Mouse (Mus musculus): ENCODE results near the gene Uts2. TPM values are rescaled to one million over a fixed set of nuclear protein-coding genes. Genes with fewer than 3 reads are reported as not detected.
"Not testable (repeated sequence)": the region's sequence is repeated elsewhere in the genome, so short reads cannot be mapped to it uniquely, and the experiment has no call there.

The Uts2 gene
- total RNA-seq, 4 experiments from 2014 or later: not detected

GRCm38 (mm10) chr4:151010316-151010715 is 13.4 kb downstream of the Uts2 start:
- DNase-seq (ENCODE audit: low spot score in 2 of 2): no peak

- DNase-seq (ENCODE audit: low spot score in 2 of 2): no peak
Measured at GRCm38 (mm10) chr4:151015946-151016345, 19.0 kb downstream of the Uts2 start.

GRCm38 (mm10) chr4:151017356-151017755 is 20.5 kb downstream of the Uts2 start:
- DNase-seq (ENCODE audit: low spot score in 2 of 2): not testable (repeated sequence)

GRCm38 (mm10) chr4:151024152-151024551 is 27.3 kb downstream of the Uts2 start:
- DNase-seq (ENCODE audit: low spot score in 2 of 2): no peak

- DNase-seq (ENCODE audit: low spot score in 2 of 2): no peak
Measured at GRCm38 (mm10) chr4:151027001-151027400, 30.1 kb downstream of the Uts2 start.

- DNase-seq (ENCODE audit: low spot score in 2 of 2): no peak
Measured at GRCm38 (mm10) chr4:151036521-151036920, 39.6 kb downstream of the Uts2 start.

- no peak for DNase-seq (ENCODE audit: low spot score in 2 of 2)
Measured at GRCm38 (mm10) chr4:151037800-151038199, 40.9 kb downstream of the Uts2 start.

GRCm38 (mm10) chr4:151041506-151041905 is 44.6 kb downstream of the Uts2 start:
- DNase-seq (ENCODE audit: low spot score in 2 of 2): peak; percentile 25 to 55

GRCm38 (mm10) chr4:151043281-151043680 is 46.4 kb downstream of the Uts2 start:
- no peak for DNase-seq (ENCODE audit: low spot score in 2 of 2)

- DNase-seq (ENCODE audit: low spot score in 2 of 2): peak; percentile 93 to 97
Measured at GRCm38 (mm10) chr4:151044037-151044943, 47.4 kb downstream of the Uts2 start, which contains the start of gene Per3. Per3 (minus strand) TSS chr4:151044665.

- DNase-seq (ENCODE audit: low spot score in 2 of 2): peak; percentile 26 to 65
Measured at GRCm38 (mm10) chr4:151044944-151045570, 48.2 kb downstream of the Uts2 start.

GRCm38 (mm10) chr4:151046524-151046923 is 49.6 kb downstream of the Uts2 start:
- DNase-seq (ENCODE audit: low spot score in 2 of 2): no peak

GRCm38 (mm10) chr4:151051162-151051561 is 54.3 kb downstream of the Uts2 start:
- no peak for DNase-seq (ENCODE audit: low spot score in 2 of 2)

Other genes starting within 250 kb of the Uts2 start
- 10 to 100 TPM; 25.4 to 28.1 (median 26.1) TPM for gene Errfi1, start 143.2 kb upstream of the Uts2 start, total RNA-seq (2022)
- gene Park7, start 82.7 kb upstream of the Uts2 start, total RNA-seq (2022): 100 to 1,000 TPM; 202 to 227 (median 214) TPM
- gene Tnfrsf9, start 82.5 kb upstream of the Uts2 start, total RNA-seq (2022): under 1 TPM; 0.37 to 0.55 (median 0.42) TPM
- gene Per3, start 47.6 kb downstream of the Uts2 start, total RNA-seq (2022): 10 to 100 TPM; 32.3 to 36.5 (median 34.3) TPM
- 10 to 100 TPM; 31.8 to 33.6 (median 32.6) TPM for gene Vamp3, start 60.9 kb downstream of the Uts2 start, total RNA-seq (2022)
- not detected for gene Gm13090, start 92.5 kb downstream of the Uts2 start, total RNA-seq (2022)

All from left cerebral cortex, adult 8-10 months (tissue).